20 mouse cellular contexts compared by ENCODE assay signal in genomic region chr5:51203266-51203665, GRCm38 (mm10).
"Had no signal": no experiment of that assay in that cellular context is flagged by ENCODE, and none has a peak within 500 bp of the region (broad histone marks: within the 10 kb centered on the region; RNA-seq: fewer than 3 reads in every experiment).

No protein-coding gene starts in this region.

- H3K27me3 ChIP-seq: lung, embryonic 15.5 days; megakaryocyte, embryonic 14.5 days; midbrain, embryonic 13.5 days; midbrain, embryonic 15.5 days; neural tube, embryonic 12.5 days had no signal

- H3K4me1 ChIP-seq: lung, embryonic 15.5 days; megakaryocyte, embryonic 14.5 days; midbrain, embryonic 13.5 days; midbrain, embryonic 15.5 days; neural tube, embryonic 12.5 days had no signal

- DNase-seq: liver, postnatal 0 days; lung, adult 2 months; lung, postnatal 14 days; lung, postnatal 36 days; retina, postnatal 1 day; right cerebral cortex, adult 18-20 months; right cerebral cortex, postnatal 25 days; right cerebral cortex, postnatal 4 days; spleen, adult 18-20 months; thymus, adult 18-20 months; thymus, postnatal 25 days; thymus, postnatal 4 days had no signal

- H3K4me2 ChIP-seq: lung, embryonic 15.5 days; midbrain, embryonic 11.5 days; midbrain, embryonic 13.5 days; midbrain, embryonic 15.5 days; neural tube, embryonic 12.5 days had no signal

- ATAC-seq: liver, postnatal 0 days; lung, postnatal 0 days; midbrain, embryonic 13.5 days; midbrain, embryonic 15.5 days had no signal

- H3K4me3 ChIP-seq: lung, embryonic 15.5 days; megakaryocyte, embryonic 14.5 days; midbrain, embryonic 13.5 days; midbrain, embryonic 15.5 days; neural tube, embryonic 12.5 days had no signal

- H3K9ac ChIP-seq: liver, postnatal 0 days; lung, embryonic 15.5 days; midbrain, embryonic 13.5 days; midbrain, embryonic 15.5 days; neural tube, embryonic 12.5 days had no signal

- H3K36me3 ChIP-seq: lung, embryonic 15.5 days; midbrain, embryonic 13.5 days; midbrain, embryonic 15.5 days; neural tube, embryonic 12.5 days had no signal

- H3K27ac ChIP-seq: lung, embryonic 15.5 days; macrophage; midbrain, embryonic 13.5 days; midbrain, embryonic 15.5 days; neural tube, embryonic 12.5 days had no signal

- H3K9me3 ChIP-seq: lung, embryonic 15.5 days; megakaryocyte, embryonic 14.5 days; midbrain, embryonic 13.5 days; midbrain, embryonic 15.5 days; neural tube, embryonic 12.5 days had no signal
